Mouse (Mus musculus): ENCODE results near the gene Coro1b. TPM values are rescaled to one million over a fixed set of nuclear protein-coding genes. Genes with fewer than 3 reads are reported as not detected.
A peak's percentile ranks its signal among the peaks of the same experiment; 100 is the strongest.

The Coro1b gene
- polyA plus RNA-seq, 1 experiment, result 114 TPM

GRCm38 (mm10) chr19:4152445-4153231 is 4.2 kb downstream of the Coro1b start:
- Histone ChIP-seq H3K27ac (ENCODE audit: control insufficient read depth, insufficient read depth, low read depth, low read length, poor library complexity) (no peak overlapping the region), H3K4me3 (replicated peaks; ENCODE audit: control insufficient read depth, low read depth, low read length) (no peak overlapping the region), H3K4me1 (ENCODE audit: control insufficient read depth, insufficient read depth, low read length) (peaks cover 7% of the 10 kb centered on the region)
- 89% methylated on average over 8 of the region's 8 CpGs for WGBS
- TF ChIP-seq CTCF (IDR thresholded peaks at IDR 0.05; ENCODE audit: control insufficient read depth, insufficient read depth, low read length), result no peak
- TF ChIP-seq POLR2A (IDR thresholded peaks at IDR 0.05; ENCODE audit: borderline replicate concordance, control insufficient read depth, low read depth, low read length), result no peak

- no peak for TF ChIP-seq CTCF (IDR thresholded peaks at IDR 0.05; ENCODE audit: control insufficient read depth, insufficient read depth, low read length)
- TF ChIP-seq POLR2A (IDR thresholded peaks at IDR 0.05; ENCODE audit: borderline replicate concordance, control insufficient read depth, low read depth, low read length), result no peak
- peaks cover 4% of the 10 kb centered on the region for H3K4me1 ChIP-seq (ENCODE audit: control insufficient read depth, insufficient read depth, low read length)
- H3K4me3 ChIP-seq (replicated peaks; ENCODE audit: control insufficient read depth, low read depth, low read length), result no peak within 1 kb of the TSS
- 92% methylated on average over 11 of the region's 11 CpGs for WGBS
- H3K27ac ChIP-seq (ENCODE audit: control insufficient read depth, insufficient read depth, low read depth, low read length, poor library complexity), result peak within 1 kb of the TSS; percentile 95
These were observed 4.8 kb downstream of the Coro1b start, which contains the start of gene Ptprcap for GRCm38 (mm10) chr19:4153232-4153654. Ptprcap (plus strand) TSS chr19:4153604.

- no peak for TF ChIP-seq CTCF (IDR thresholded peaks at IDR 0.05; ENCODE audit: control insufficient read depth, insufficient read depth, low read length)
- peak; percentile 73 for TF ChIP-seq POLR2A (IDR thresholded peaks at IDR 0.05; ENCODE audit: borderline replicate concordance, control insufficient read depth, low read depth, low read length)
- H3K27ac ChIP-seq (ENCODE audit: control insufficient read depth, insufficient read depth, low read depth, low read length, poor library complexity), result peak overlapping the region; percentile 95
- H3K4me1 ChIP-seq (ENCODE audit: control insufficient read depth, insufficient read depth, low read length), result peaks cover 4% of the 10 kb centered on the region
- WGBS, result 5% methylated on average over 13 of the region's 13 CpGs
- H3K4me3 ChIP-seq (replicated peaks; ENCODE audit: control insufficient read depth, low read depth, low read length), result peak overlapping the region; percentile 76
These were observed 6.2 kb downstream of the Coro1b start for GRCm38 (mm10) chr19:4154437-4155222.

- WGBS, result 20% methylated on average over 6 of the region's 6 CpGs
- Histone ChIP-seq H3K4me3 (replicated peaks; ENCODE audit: control insufficient read depth, low read depth, low read length) (peak overlapping the region; percentile 76), H3K27ac (ENCODE audit: control insufficient read depth, insufficient read depth, low read depth, low read length, poor library complexity) (peak overlapping the region; percentile 72), H3K4me1 (ENCODE audit: control insufficient read depth, insufficient read depth, low read length) (peaks cover 2% of the 10 kb centered on the region)
- TF ChIP-seq CTCF (IDR thresholded peaks at IDR 0.05; ENCODE audit: control insufficient read depth, insufficient read depth, low read length) (no peak), POLR2A (IDR thresholded peaks at IDR 0.05; ENCODE audit: borderline replicate concordance, control insufficient read depth, low read depth, low read length) (peak; percentile 11; the same call in 1 of the 2 replicates)
These were observed 7.0 kb downstream of the Coro1b start for GRCm38 (mm10) chr19:4155223-4156072.

GRCm38 (mm10) chr19:4156073-4156579 is 7.7 kb downstream of the Coro1b start:
- WGBS, result 47% methylated on average over 20 of the region's 20 CpGs
- Histone ChIP-seq H3K4me3 (replicated peaks; ENCODE audit: control insufficient read depth, low read depth, low read length) (peak overlapping the region; percentile 50), H3K4me1 (ENCODE audit: control insufficient read depth, insufficient read depth, low read length) (peaks cover 2% of the 10 kb centered on the region), H3K27ac (ENCODE audit: control insufficient read depth, insufficient read depth, low read depth, low read length, poor library complexity) (peak overlapping the region; percentile 72)
- no peak for TF ChIP-seq CTCF (IDR thresholded peaks at IDR 0.05; ENCODE audit: control insufficient read depth, insufficient read depth, low read length)
- no peak; the same call in 1 of the 2 replicates for TF ChIP-seq POLR2A (IDR thresholded peaks at IDR 0.05; ENCODE audit: borderline replicate concordance, control insufficient read depth, low read depth, low read length)

GRCm38 (mm10) chr19:4156771-4157170 is 8.4 kb downstream of the Coro1b start:
- Histone ChIP-seq H3K4me3 (replicated peaks; ENCODE audit: control insufficient read depth, low read depth, low read length) (no peak overlapping the region), H3K27ac (ENCODE audit: control insufficient read depth, insufficient read depth, low read depth, low read length, poor library complexity) (no peak overlapping the region), H3K4me1 (ENCODE audit: control insufficient read depth, insufficient read depth, low read length) (peaks cover 2% of the 10 kb centered on the region)
- WGBS, result 85% methylated on average over 12 of the region's 12 CpGs
- TF ChIP-seq POLR2A (IDR thresholded peaks at IDR 0.05; ENCODE audit: borderline replicate concordance, control insufficient read depth, low read depth, low read length), result no peak
- TF ChIP-seq CTCF (IDR thresholded peaks at IDR 0.05; ENCODE audit: control insufficient read depth, insufficient read depth, low read length), result no peak

- Histone ChIP-seq H3K4me3 (replicated peaks; ENCODE audit: control insufficient read depth, low read depth, low read length) (no peak overlapping the region), H3K27ac (ENCODE audit: control insufficient read depth, insufficient read depth, low read depth, low read length, poor library complexity) (no peak overlapping the region), H3K4me1 (ENCODE audit: control insufficient read depth, insufficient read depth, low read length) (peaks cover 2% of the 10 kb centered on the region)
- no peak for TF ChIP-seq POLR2A (IDR thresholded peaks at IDR 0.05; ENCODE audit: borderline replicate concordance, control insufficient read depth, low read depth, low read length)
- TF ChIP-seq CTCF (IDR thresholded peaks at IDR 0.05; ENCODE audit: control insufficient read depth, insufficient read depth, low read length), result no peak
- WGBS, result 90% methylated on average over 8 of the region's 8 CpGs
These were observed 10.6 kb downstream of the Coro1b start for GRCm38 (mm10) chr19:4159049-4159448.

Measured in bone marrow, adult 2 months (tissue).